Mouse (Mus musculus): Measurements from ENCODE around the gene Sowahb. TPM values are rescaled to one million over a fixed set of nuclear protein-coding genes. Genes with fewer than 3 reads are reported as not detected.
A peak's percentile ranks its signal among the peaks of the same experiment; 100 is the strongest.

Sowahb gene
- polyA plus RNA-seq (2011; ENCODE audit: insufficient read depth, insufficient read length, low read depth, missing spikeins) = 5.3 and 6.5 TPM in 2 replicates

- H3K27me3 ChIP-seq (ENCODE audit: control insufficient read depth, insufficient read depth, low read length, poor library complexity, severe bottlenecking) = peaks cover 15% of the 10 kb centered on the region; the same call in 1 of the 2 replicates
These were observed at the start of gene Sowahb for GRCm38 (mm10) chr5:93044584-93045370. Gene Sowahb (minus strand): TSS chr5:93045022.

GRCm38 (mm10) chr5:93093638-93094527 is 49.1 kb upstream of the Sowahb start:
- no peaks in the 10 kb centered on the region for H3K27me3 ChIP-seq (ENCODE audit: control insufficient read depth, insufficient read depth, low read length, poor library complexity, severe bottlenecking)
- H3K4me3 ChIP-seq (ENCODE audit: low read depth, low read length) = peak overlapping the region; percentile 70
- peaks cover 3% of the 10 kb centered on the region for H3K4me1 ChIP-seq (ENCODE audit: control insufficient read depth, insufficient read depth, low read length)
- TF ChIP-seq EP300 (IDR thresholded peaks at IDR 0.05; ENCODE audit: insufficient read depth, low read depth, low read length) (0 out of 2 replicates have a peak, but pooled peaks have one; percentile 44), POLR2A (IDR thresholded peaks at IDR 0.05; ENCODE audit: insufficient read depth, low read length) (no peak), CTCF (IDR thresholded peaks at IDR 0.05; ENCODE audit: low read depth, low read length) (no peak)
- no peaks in the 10 kb centered on the region for H3K9me3 ChIP-seq (replicated peaks; ENCODE audit: control insufficient read depth, insufficient read depth, low read length, poor library complexity, severe bottlenecking)
- peak overlapping the region; percentile 17 for H3K27ac ChIP-seq (ENCODE audit: insufficient read depth, low read length)
- no peaks in the 10 kb centered on the region for H3K36me3 ChIP-seq (ENCODE audit: control insufficient read depth, insufficient read depth, low read length, poor library complexity, severe bottlenecking)
- peak overlapping the region; percentile 93 for H3K9ac ChIP-seq (ENCODE audit: low read depth, poor library complexity, severe bottlenecking)

More at GRCm38 (mm10) chr5:93044584-93045370, at the start of gene Sowahb:
- TF ChIP-seq POLR2A (IDR thresholded peaks at IDR 0.05; ENCODE audit: insufficient read depth, low read length) (no peak), EP300 (IDR thresholded peaks at IDR 0.05; ENCODE audit: insufficient read depth, low read depth, low read length) (no peak), CTCF (IDR thresholded peaks at IDR 0.05; ENCODE audit: low read depth, low read length) (no peak)
- Histone ChIP-seq H3K9me3 (replicated peaks; ENCODE audit: control insufficient read depth, insufficient read depth, low read length, poor library complexity, severe bottlenecking) (no peaks in the 10 kb centered on the region), H3K9ac (ENCODE audit: low read depth, poor library complexity, severe bottlenecking) (peak within 1 kb of the TSS; percentile 39), H3K4me1 (ENCODE audit: control insufficient read depth, insufficient read depth, low read length) (peaks cover 3% of the 10 kb centered on the region), H3K36me3 (ENCODE audit: control insufficient read depth, insufficient read depth, low read length, poor library complexity, severe bottlenecking) (no peaks in the 10 kb centered on the region), H3K27ac (ENCODE audit: insufficient read depth, low read length) (no peak within 1 kb of the TSS), H3K4me3 (ENCODE audit: low read depth, low read length) (peak within 1 kb of the TSS; percentile 78)

GRCm38 (mm10) chr5:93092857-93093622 is 48.2 kb upstream of the Sowahb start, which contains the start of gene Sept11:
Gene Sept11 (plus strand): TSS chr5:93093437.
- Histone ChIP-seq H3K27ac (ENCODE audit: insufficient read depth, low read length) (peak within 1 kb of the TSS; percentile 17), H3K9me3 (replicated peaks; ENCODE audit: control insufficient read depth, insufficient read depth, low read length, poor library complexity, severe bottlenecking) (no peaks in the 10 kb centered on the region), H3K4me1 (ENCODE audit: control insufficient read depth, insufficient read depth, low read length) (peaks cover 2% of the 10 kb centered on the region), H3K36me3 (ENCODE audit: control insufficient read depth, insufficient read depth, low read length, poor library complexity, severe bottlenecking) (no peaks in the 10 kb centered on the region), H3K9ac (ENCODE audit: low read depth, poor library complexity, severe bottlenecking) (peak within 1 kb of the TSS; percentile 93), H3K4me3 (ENCODE audit: low read depth, low read length) (peak within 1 kb of the TSS; percentile 70), H3K27me3 (ENCODE audit: control insufficient read depth, insufficient read depth, low read length, poor library complexity, severe bottlenecking) (no peaks in the 10 kb centered on the region)
- TF ChIP-seq CTCF (IDR thresholded peaks at IDR 0.05; ENCODE audit: low read depth, low read length) = no peak
- peak; percentile 47 for TF ChIP-seq POLR2A (IDR thresholded peaks at IDR 0.05; ENCODE audit: insufficient read depth, low read length)
- 0 out of 2 replicates have a peak, but pooled peaks have one; percentile 1 for TF ChIP-seq EP300 (IDR thresholded peaks at IDR 0.05; ENCODE audit: insufficient read depth, low read depth, low read length)

GRCm38 (mm10) chr5:93092147-93092781 is 47.4 kb upstream of the Sowahb start:
- Histone ChIP-seq H3K27me3 (ENCODE audit: control insufficient read depth, insufficient read depth, low read length, poor library complexity, severe bottlenecking) (no peaks in the 10 kb centered on the region), H3K4me3 (ENCODE audit: low read depth, low read length) (peak overlapping the region; percentile 70), H3K9ac (ENCODE audit: low read depth, poor library complexity, severe bottlenecking) (peak overlapping the region; percentile 93), H3K9me3 (replicated peaks; ENCODE audit: control insufficient read depth, insufficient read depth, low read length, poor library complexity, severe bottlenecking) (no peaks in the 10 kb centered on the region), H3K27ac (ENCODE audit: insufficient read depth, low read length) (no peak overlapping the region), H3K4me1 (ENCODE audit: control insufficient read depth, insufficient read depth, low read length) (peaks cover 2% of the 10 kb centered on the region), H3K36me3 (ENCODE audit: control insufficient read depth, insufficient read depth, low read length, poor library complexity, severe bottlenecking) (no peaks in the 10 kb centered on the region)
- no peak for TF ChIP-seq POLR2A (IDR thresholded peaks at IDR 0.05; ENCODE audit: insufficient read depth, low read length)
- TF ChIP-seq CTCF (IDR thresholded peaks at IDR 0.05; ENCODE audit: low read depth, low read length) = no peak
- TF ChIP-seq EP300 (IDR thresholded peaks at IDR 0.05; ENCODE audit: insufficient read depth, low read depth, low read length) = no peak

GRCm38 (mm10) chr5:93091266-93091665 is 46.4 kb upstream of the Sowahb start:
- TF ChIP-seq CTCF (IDR thresholded peaks at IDR 0.05; ENCODE audit: low read depth, low read length) (no peak), POLR2A (IDR thresholded peaks at IDR 0.05; ENCODE audit: insufficient read depth, low read length) (no peak)
- Histone ChIP-seq H3K4me3 (ENCODE audit: low read depth, low read length) (no peak overlapping the region), H3K27ac (ENCODE audit: insufficient read depth, low read length) (no peak overlapping the region), H3K36me3 (ENCODE audit: control insufficient read depth, insufficient read depth, low read length, poor library complexity, severe bottlenecking) (no peaks in the 10 kb centered on the region), H3K9me3 (replicated peaks; ENCODE audit: control insufficient read depth, insufficient read depth, low read length, poor library complexity, severe bottlenecking) (no peaks in the 10 kb centered on the region), H3K9ac (ENCODE audit: low read depth, poor library complexity, severe bottlenecking) (no peak overlapping the region), H3K27me3 (ENCODE audit: control insufficient read depth, insufficient read depth, low read length, poor library complexity, severe bottlenecking) (no peaks in the 10 kb centered on the region), H3K4me1 (ENCODE audit: control insufficient read depth, insufficient read depth, low read length) (peaks cover 2% of the 10 kb centered on the region)
